Mouse (Mus musculus) bone marrow, adult 2 months (tissue): ENCODE measurements around the gene Llgl2.

Source experiments
- CTCF ChIP-seq: fragments of 200-500 bp; IDR thresholded peaks from 2 replicates; pipeline ENCODE4 v1.5.1; 2011; ENCODE audit warnings: low read length, control low read depth; ENCODE audit not compliant: control insufficient read depth, insufficient read depth
- POLR2A ChIP-seq: fragments of 200-500 bp; IDR thresholded peaks from 2 replicates; pipeline ENCODE4 v1.6.1; 2011; ENCODE audit warnings: low read depth, mild to moderate bottlenecking, control low read depth, low read length, borderline replicate concordance; ENCODE audit not compliant: control insufficient read depth

DNA sequence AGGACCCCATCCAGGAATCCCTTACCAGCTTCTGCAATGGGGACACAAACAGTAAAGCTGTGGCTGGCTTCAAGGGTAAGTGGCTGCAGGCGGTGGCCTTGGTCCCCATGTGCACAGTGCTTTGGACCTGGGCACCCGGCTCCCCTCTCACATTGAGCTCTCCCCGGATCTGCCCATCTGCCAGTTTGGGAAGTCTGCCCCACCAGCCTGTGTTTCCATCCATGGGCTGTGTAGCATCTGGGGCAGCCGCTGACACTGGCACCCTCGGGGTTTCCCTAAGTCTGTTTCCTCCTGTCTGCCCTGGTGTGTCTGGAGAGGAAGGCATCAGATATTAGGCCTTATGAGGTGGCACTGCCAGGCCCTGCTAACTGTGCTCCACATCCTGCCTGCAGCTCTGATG, 64.2 kb downstream of the Llgl2 start:
- no peak for TF ChIP-seq POLR2A
- TF ChIP-seq CTCF: no peak
